Mouse (Mus musculus): ENCODE data around the gene Minos1. TPM values are rescaled to one million over a fixed set of nuclear protein-coding genes. Genes with fewer than 3 reads are reported as not detected.
A peak's percentile ranks its signal among the peaks of the same experiment; 100 is the strongest.

Minos1 gene
- polyA plus RNA-seq, 1 experiment from 2014 or later, result 444 TPM

DNA sequence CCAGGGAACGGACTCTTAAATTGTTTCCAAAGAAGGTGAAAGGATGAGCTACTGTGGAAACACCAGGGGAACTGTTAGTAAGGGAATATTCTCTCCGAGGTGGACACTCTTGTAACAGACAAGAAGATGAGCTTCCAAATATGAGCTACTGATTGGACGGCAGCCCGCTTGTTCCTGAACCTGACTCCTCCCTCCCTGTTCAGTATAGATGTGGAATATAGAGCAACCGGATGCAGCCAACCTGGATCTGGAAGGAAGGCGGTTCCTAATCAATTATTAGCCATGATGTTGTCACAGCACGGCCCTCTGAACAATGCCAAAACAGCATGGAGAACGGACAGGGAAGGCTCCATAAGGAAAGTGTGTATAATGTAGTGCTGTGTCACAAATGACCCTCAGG is 34.3 kb upstream of the Minos1 start:
- H3K27ac ChIP-seq (replicated peaks), result no peak overlapping the region
- no peaks in the 10 kb centered on the region for H3K9me3 ChIP-seq
- H3K4me3 ChIP-seq, result no peak overlapping the region
- 90% methylated on average over 8 of the region's 8 CpGs for WGBS
- no peaks in the 10 kb centered on the region for H3K36me3 ChIP-seq (replicated peaks)
- no peaks in the 10 kb centered on the region for H3K27me3 ChIP-seq (replicated peaks; ENCODE audit: low read depth, poor library complexity, severe bottlenecking)
- DNase-seq (ENCODE audit: low spot score), result no peak
- peaks cover 22% of the 10 kb centered on the region for H3K4me1 ChIP-seq

- DNase-seq (ENCODE audit: low spot score), result no peak
- Histone ChIP-seq H3K4me1 (peaks cover 10% of the 10 kb centered on the region), H3K36me3 (replicated peaks) (no peaks in the 10 kb centered on the region), H3K27me3 (replicated peaks; ENCODE audit: low read depth, poor library complexity, severe bottlenecking) (no peaks in the 10 kb centered on the region), H3K27ac (replicated peaks) (no peak overlapping the region), H3K4me3 (no peak overlapping the region), H3K9me3 (no peaks in the 10 kb centered on the region)
- WGBS, result 90% methylated on average over 6 of the region's 6 CpGs
Observed at GRCm38 (mm10) chr4:139164082-139164481, 33.2 kb upstream of the Minos1 start.

DNA sequence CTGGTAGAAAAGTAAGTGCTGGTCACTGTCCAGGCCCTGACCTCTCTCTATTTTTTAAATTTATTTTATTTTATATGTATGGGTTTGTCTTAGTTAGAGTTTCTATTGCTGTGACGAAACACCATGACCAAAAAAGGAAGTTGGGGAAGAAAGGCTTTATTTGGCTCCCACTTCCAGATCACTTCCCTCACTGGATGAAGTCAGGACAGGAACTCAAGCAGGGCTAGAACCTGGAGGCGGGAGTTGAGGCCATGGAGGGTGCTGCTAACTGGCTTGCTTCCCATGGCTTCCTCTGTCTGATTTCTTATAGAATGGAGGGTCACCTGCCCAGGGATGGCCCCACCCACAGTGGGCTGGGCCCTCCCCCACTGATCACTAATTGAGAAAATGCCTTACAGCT is 30.2 kb upstream of the Minos1 start:
- no peaks in the 10 kb centered on the region for H3K9me3 ChIP-seq
- no peaks in the 10 kb centered on the region for H3K36me3 ChIP-seq (replicated peaks)
- no peak for DNase-seq (ENCODE audit: low spot score)
- H3K27me3 ChIP-seq (replicated peaks; ENCODE audit: low read depth, poor library complexity, severe bottlenecking), result no peaks in the 10 kb centered on the region
- WGBS, result 80% methylated on average over 2 of the region's 2 CpGs
- H3K27ac ChIP-seq (replicated peaks), result no peak overlapping the region
- H3K4me1 ChIP-seq, result no peaks in the 10 kb centered on the region
- H3K4me3 ChIP-seq, result no peak overlapping the region

- 87% methylated on average over 14 of the region's 14 CpGs for WGBS
- no peaks in the 10 kb centered on the region for H3K9me3 ChIP-seq
- no peaks in the 10 kb centered on the region for H3K36me3 ChIP-seq (replicated peaks)
- H3K27me3 ChIP-seq (replicated peaks; ENCODE audit: low read depth, poor library complexity, severe bottlenecking), result no peaks in the 10 kb centered on the region
- no peaks in the 10 kb centered on the region for H3K4me1 ChIP-seq
- H3K4me3 ChIP-seq, result no peak overlapping the region
- H3K27ac ChIP-seq (replicated peaks), result no peak overlapping the region
- no peak for DNase-seq (ENCODE audit: low spot score)
Observed at GRCm38 (mm10) chr4:139158350-139158749, 27.4 kb upstream of the Minos1 start.

- H3K36me3 ChIP-seq (replicated peaks), result no peaks in the 10 kb centered on the region
- no peak for DNase-seq (ENCODE audit: low spot score)
- H3K27ac ChIP-seq (replicated peaks), result no peak overlapping the region
- H3K4me3 ChIP-seq, result no peak overlapping the region
- no peaks in the 10 kb centered on the region for H3K27me3 ChIP-seq (replicated peaks; ENCODE audit: low read depth, poor library complexity, severe bottlenecking)
- WGBS, result 88% methylated on average over 6 of the region's 6 CpGs
- H3K9me3 ChIP-seq, result no peaks in the 10 kb centered on the region; the same call in 1 of the 2 replicates
- H3K4me1 ChIP-seq, result no peaks in the 10 kb centered on the region
Observed at GRCm38 (mm10) chr4:139156538-139156937, 25.6 kb upstream of the Minos1 start.

DNA sequence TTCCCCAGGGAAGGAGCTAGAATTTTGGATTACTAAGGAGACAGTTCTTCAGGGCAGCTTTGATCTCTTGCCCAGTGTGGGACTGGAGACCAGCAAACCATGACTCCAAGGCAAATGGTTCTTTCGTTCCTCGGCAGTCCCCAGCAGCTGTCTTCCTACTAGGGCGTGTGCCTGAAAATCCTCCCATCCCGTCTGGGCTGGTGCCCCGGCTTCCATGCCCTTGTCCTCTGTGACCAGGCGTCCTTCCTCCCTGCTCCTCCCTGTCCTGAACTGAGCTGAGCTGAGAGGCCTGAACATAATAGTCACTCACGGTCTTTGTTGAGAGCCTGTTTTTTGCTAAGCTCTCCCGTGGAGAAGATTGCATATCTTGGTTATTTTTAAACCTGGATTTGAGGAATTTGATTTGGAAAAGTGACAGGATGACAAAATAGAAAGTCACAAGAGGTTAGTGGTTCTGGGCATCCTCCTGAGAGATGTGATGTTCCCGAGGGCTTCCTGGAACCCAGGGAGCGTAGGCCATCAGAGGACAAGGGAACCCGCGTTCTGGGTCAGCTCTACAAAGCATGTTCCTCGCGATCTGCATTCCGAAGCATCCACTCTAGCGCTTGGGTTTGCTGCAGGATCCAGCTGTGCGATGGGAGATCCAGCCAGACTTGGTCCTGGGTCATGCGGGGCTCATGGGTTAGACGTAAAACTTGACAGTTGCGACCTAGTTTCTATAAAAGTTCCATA is 23.8 kb upstream of the Minos1 start:
- Histone ChIP-seq H3K9me3 (peaks cover 10% of the 10 kb centered on the region), H3K4me1 (no peaks in the 10 kb centered on the region), H3K36me3 (replicated peaks) (no peaks in the 10 kb centered on the region), H3K27ac (replicated peaks) (no peak overlapping the region), H3K4me3 (no peak overlapping the region), H3K27me3 (replicated peaks; ENCODE audit: low read depth, poor library complexity, severe bottlenecking) (no peaks in the 10 kb centered on the region)
- WGBS, result 86% methylated on average over 20 of the region's 20 CpGs
- DNase-seq (ENCODE audit: low spot score), result no peak

DNA sequence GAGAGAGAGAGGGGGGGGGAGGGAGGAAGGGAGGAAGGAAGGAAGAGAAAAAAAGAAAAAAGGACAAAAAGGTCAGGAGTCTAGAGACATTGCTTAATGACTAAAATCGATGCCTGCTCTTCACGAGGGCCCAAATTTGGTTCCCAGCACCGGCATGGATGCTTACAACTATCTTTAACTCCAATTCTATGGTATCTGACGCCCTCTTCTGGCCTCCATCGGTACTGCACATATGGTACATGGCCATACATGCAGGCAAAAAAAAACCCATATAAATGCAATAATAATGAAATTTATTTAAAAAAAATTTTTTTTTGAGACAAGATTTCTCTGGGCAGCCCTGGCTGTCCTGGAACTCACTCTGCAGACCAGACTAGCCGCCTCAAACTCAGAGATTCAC is 20.5 kb upstream of the Minos1 start:
- Histone ChIP-seq H3K9me3 (peaks cover 32% of the 10 kb centered on the region), H3K4me1 (no peaks in the 10 kb centered on the region), H3K4me3 (no peak overlapping the region), H3K27ac (replicated peaks) (no peak overlapping the region), H3K27me3 (replicated peaks; ENCODE audit: low read depth, poor library complexity, severe bottlenecking) (no peaks in the 10 kb centered on the region), H3K36me3 (replicated peaks) (no peaks in the 10 kb centered on the region)
- 67% methylated on average over 6 of the region's 6 CpGs for WGBS
- DNase-seq (ENCODE audit: low spot score), result no peak

- Histone ChIP-seq H3K27me3 (replicated peaks; ENCODE audit: low read depth, poor library complexity, severe bottlenecking) (no peaks in the 10 kb centered on the region), H3K4me1 (peaks cover 26% of the 10 kb centered on the region), H3K9me3 (peaks cover 32% of the 10 kb centered on the region), H3K4me3 (no peak overlapping the region), H3K27ac (replicated peaks) (no peak overlapping the region), H3K36me3 (replicated peaks) (no peaks in the 10 kb centered on the region)
- 86% methylated on average over 5 of the region's 5 CpGs for WGBS
- DNase-seq (ENCODE audit: low spot score), result no peak
Observed at GRCm38 (mm10) chr4:139146760-139147159, 15.8 kb upstream of the Minos1 start.

- peak; percentile 73 for DNase-seq (ENCODE audit: low spot score)
- 91% methylated on average over 11 of the region's 11 CpGs for WGBS
- Histone ChIP-seq H3K36me3 (replicated peaks) (no peaks in the 10 kb centered on the region), H3K27ac (replicated peaks) (peak overlapping the region; percentile 30; the same call in 1 of the 2 replicates), H3K9me3 (peaks cover 26% of the 10 kb centered on the region), H3K27me3 (replicated peaks; ENCODE audit: low read depth, poor library complexity, severe bottlenecking) (no peaks in the 10 kb centered on the region), H3K4me1 (peaks cover 29% of the 10 kb centered on the region), H3K4me3 (no peak overlapping the region)
Observed at GRCm38 (mm10) chr4:139145156-139145555, 14.2 kb upstream of the Minos1 start.

DNA sequence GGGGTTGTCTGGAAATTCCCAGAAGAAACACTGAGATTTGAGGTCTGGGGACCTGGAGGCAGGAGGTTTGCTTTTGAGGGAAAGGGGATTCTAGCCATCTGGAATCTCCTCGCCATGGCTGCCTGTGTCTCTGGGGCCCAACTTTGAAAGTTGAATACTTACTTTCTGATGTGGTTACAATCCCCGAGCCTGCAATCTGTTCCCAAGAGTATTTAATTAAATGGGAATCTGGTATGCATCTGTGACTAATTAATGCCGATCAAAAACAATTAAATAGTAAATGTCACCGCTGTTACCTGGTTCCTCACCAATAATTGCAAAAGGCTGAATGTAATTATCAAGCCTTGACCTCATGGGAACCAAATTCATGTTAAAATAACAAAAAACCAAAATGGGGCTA is 13.7 kb upstream of the Minos1 start:
- Histone ChIP-seq H3K36me3 (replicated peaks) (no peaks in the 10 kb centered on the region), H3K4me1 (peaks cover 29% of the 10 kb centered on the region), H3K4me3 (no peak overlapping the region), H3K27me3 (replicated peaks; ENCODE audit: low read depth, poor library complexity, severe bottlenecking) (no peaks in the 10 kb centered on the region), H3K9me3 (peaks cover 20% of the 10 kb centered on the region), H3K27ac (replicated peaks) (peak overlapping the region; percentile 83)
- WGBS, result 38% methylated on average over 4 of the region's 4 CpGs
- DNase-seq (ENCODE audit: low spot score), result peak; percentile 56

GRCm38 (mm10) chr4:139142985-139143384 is 12.1 kb upstream of the Minos1 start:
- DNase-seq (ENCODE audit: low spot score), result peak; percentile 86
- Histone ChIP-seq H3K36me3 (replicated peaks) (no peaks in the 10 kb centered on the region), H3K4me3 (peak overlapping the region; percentile 39), H3K27me3 (replicated peaks; ENCODE audit: low read depth, poor library complexity, severe bottlenecking) (no peaks in the 10 kb centered on the region), H3K27ac (replicated peaks) (peak overlapping the region; percentile 83), H3K9me3 (peaks cover 9% of the 10 kb centered on the region), H3K4me1 (peaks cover 29% of the 10 kb centered on the region)
- 20% methylated on average over 9 of the region's 9 CpGs for WGBS

GRCm38 (mm10) chr4:139141785-139142184 is 10.9 kb upstream of the Minos1 start:
- DNase-seq (ENCODE audit: low spot score), result peak; percentile 23
- no peaks in the 10 kb centered on the region for H3K9me3 ChIP-seq
- no peak overlapping the region for H3K27ac ChIP-seq (replicated peaks)
- H3K4me3 ChIP-seq, result no peak overlapping the region
- WGBS, result 77% methylated on average over 6 of the region's 6 CpGs
- H3K27me3 ChIP-seq (replicated peaks; ENCODE audit: low read depth, poor library complexity, severe bottlenecking), result no peaks in the 10 kb centered on the region
- H3K36me3 ChIP-seq (replicated peaks), result no peaks in the 10 kb centered on the region
- peaks cover 29% of the 10 kb centered on the region for H3K4me1 ChIP-seq

DNA sequence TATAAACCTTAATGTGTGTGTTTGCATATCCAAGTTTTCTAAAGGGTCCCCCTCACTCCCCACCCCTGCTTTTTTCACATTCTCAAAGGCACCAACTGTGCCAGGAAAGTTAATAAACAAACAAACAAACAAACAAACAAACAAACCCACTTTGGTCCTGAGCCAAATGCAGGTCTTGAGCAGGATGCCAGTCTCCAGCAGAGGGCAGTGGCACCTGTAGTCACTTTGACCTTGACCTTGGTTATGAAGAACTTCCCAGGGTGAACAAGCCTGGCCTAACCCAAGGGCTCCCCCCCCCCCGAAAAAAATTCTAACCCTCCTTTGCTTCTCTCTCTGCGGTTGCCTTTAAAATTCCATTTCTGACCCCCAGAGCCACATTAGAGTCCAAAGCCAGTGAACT is 9.4 kb upstream of the Minos1 start:
- DNase-seq (ENCODE audit: low spot score), result no peak
- 84% methylated on average over 2 of the region's 2 CpGs for WGBS
- Histone ChIP-seq H3K9me3 (no peaks in the 10 kb centered on the region), H3K4me1 (peaks cover 27% of the 10 kb centered on the region), H3K27me3 (replicated peaks; ENCODE audit: low read depth, poor library complexity, severe bottlenecking) (no peaks in the 10 kb centered on the region), H3K4me3 (no peak overlapping the region), H3K36me3 (replicated peaks) (no peaks in the 10 kb centered on the region), H3K27ac (replicated peaks) (no peak overlapping the region)

Measured in embryonic facial prominence, embryonic 10.5 days (tissue).